Mouse (Mus musculus): ENCODE measurements around the gene Car9.

DNA sequence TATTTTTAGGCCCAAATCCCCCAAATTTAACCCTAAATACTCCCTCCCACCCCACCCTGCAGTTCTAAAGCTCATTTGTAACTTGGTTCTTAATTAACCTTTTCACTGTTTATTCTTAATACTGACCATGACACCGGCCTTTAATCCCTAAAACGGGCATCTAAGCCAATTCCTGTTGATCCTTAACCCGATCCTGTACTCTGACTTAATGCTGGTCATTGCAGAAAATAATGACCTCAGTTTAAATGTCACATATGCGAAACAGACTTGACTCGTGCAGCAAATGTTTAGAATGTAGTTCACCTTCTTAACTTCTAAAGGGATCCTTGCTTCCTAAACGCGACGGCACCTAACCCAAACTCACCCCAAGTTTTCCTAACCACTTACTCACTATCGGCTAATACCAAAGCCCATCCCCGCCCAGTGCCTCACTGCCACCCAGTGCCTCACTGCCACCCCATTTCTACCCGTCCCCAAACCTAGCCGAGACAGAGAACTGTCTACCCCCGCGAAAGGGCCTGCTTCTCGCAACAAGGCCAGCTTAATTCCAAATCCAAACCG lies 54.8 kb downstream of the Car9 start:
- TF ChIP-seq CTCF (IDR thresholded peaks at IDR 0.05) (no peak), EP300 (IDR thresholded peaks at IDR 0.05) (peak; percentile 23; the same call in 1 of the 2 replicates)

Measured in lung, postnatal 0 days (tissue).